Comparison of ENCODE assay signal across 8 mouse cellular contexts in genomic region chr12:5136300-5136699, GRCm38 (mm10).
DNase-seq lines count a peak whose midpoint lies in the region; ATAC-seq and TF ChIP-seq lines count a peak whose summit lies in the region.

No protein-coding gene starts in this region.

- H3K36me3 ChIP-seq in MEL (ENCODE audit: control insufficient read depth in 1 of 2, insufficient read depth in 2 of 2, low read length in 2 of 2), result no peaks in the 10 kb centered on the region
- H3K36me3 ChIP-seq in forebrain, postnatal 0 days (ENCODE audit: insufficient read depth), result peaks cover 23% of the 10 kb centered on the region
- H3K36me3 ChIP-seq in kidney, postnatal 0 days (ENCODE audit: insufficient read depth, low read length), result no peaks in the 10 kb centered on the region

- peak; percentile 45 to 74 (median 60) for TF ChIP-seq CTCF in MEL (IDR thresholded peaks at IDR 0.05 in 2 of 3, conservative IDR thresholded peaks at IDR 0.05 in 1 of 3; ENCODE audit: control insufficient read depth in 1 of 3, insufficient read depth in 1 of 3, low read depth in 2 of 3, low read length in 3 of 3, poor library complexity in 1 of 3, severe bottlenecking in 1 of 3)
- TF ChIP-seq CTCF in cerebellum, adult 2 months (IDR thresholded peaks at IDR 0.05; ENCODE audit: borderline replicate concordance, insufficient read depth, low read depth, low read length), result peak; percentile 95
- peak; percentile 90 for TF ChIP-seq CTCF in forebrain, postnatal 0 days (IDR thresholded peaks at IDR 0.05; ENCODE audit: low read depth)
- TF ChIP-seq CTCF in kidney, postnatal 0 days (IDR thresholded peaks at IDR 0.05; ENCODE audit: low read depth), result peak; percentile 90

- no peaks in the 10 kb centered on the region for H3K27me3 ChIP-seq in MEL (ENCODE audit: control insufficient read depth in 1 of 2, insufficient read depth in 2 of 2, low read length in 2 of 2)
- H3K27me3 ChIP-seq in cerebellum, adult 2 months (ENCODE audit: control insufficient read depth, insufficient read depth, low read length), result no peaks in the 10 kb centered on the region
- no peaks in the 10 kb centered on the region for H3K27me3 ChIP-seq in forebrain, postnatal 0 days (ENCODE audit: insufficient read depth, low read length)
- no peaks in the 10 kb centered on the region for H3K27me3 ChIP-seq in kidney, postnatal 0 days (ENCODE audit: insufficient read depth, low read length)

- H3K4me3 ChIP-seq in MEL (ENCODE audit: control insufficient read depth in 1 of 2, insufficient read depth in 1 of 2, low read depth in 2 of 2, low read length in 2 of 2), result no peak overlapping the region
- no peak overlapping the region for H3K4me3 ChIP-seq in cerebellum, adult 2 months (replicated peaks; ENCODE audit: insufficient read depth, low read depth, low read length)
- no peak overlapping the region for H3K4me3 ChIP-seq in forebrain, postnatal 0 days (ENCODE audit: low read depth, low read length)
- H3K4me3 ChIP-seq in kidney, postnatal 0 days (replicated peaks; ENCODE audit: low read depth, low read length), result no peak overlapping the region

- no peaks in the 10 kb centered on the region for H3K79me2 ChIP-seq in MEL (ENCODE audit: control insufficient read depth, insufficient read depth, low read length, poor library complexity)

- H3K9ac ChIP-seq in MEL (ENCODE audit: control insufficient read depth, low read depth, low read length, poor library complexity, severe bottlenecking), result no peak overlapping the region
- H3K9ac ChIP-seq in forebrain, postnatal 0 days, result no peak overlapping the region
- no peak overlapping the region for H3K9ac ChIP-seq in kidney, postnatal 0 days (ENCODE audit: low read depth, low read length)

- no peaks in the 10 kb centered on the region for H3K4me1 ChIP-seq in MEL (ENCODE audit: control insufficient read depth in 1 of 2, insufficient read depth in 2 of 2, low read length in 2 of 2)
- H3K4me1 ChIP-seq in cerebellum, adult 2 months (ENCODE audit: control insufficient read depth, insufficient read depth, low read length), result no peaks in the 10 kb centered on the region
- no peaks in the 10 kb centered on the region for H3K4me1 ChIP-seq in forebrain, postnatal 0 days (ENCODE audit: insufficient read depth)
- no peaks in the 10 kb centered on the region for H3K4me1 ChIP-seq in kidney, postnatal 0 days (replicated peaks; ENCODE audit: insufficient read depth, low read length)

- no peak for TF ChIP-seq EP300 in MEL (IDR thresholded peaks at IDR 0.05; ENCODE audit: low read depth in 1 of 2, low read length in 2 of 2)

- no peak for TF ChIP-seq POLR2A in MEL (IDR thresholded peaks at IDR 0.05; ENCODE audit: control insufficient read depth in 1 of 2, insufficient read depth in 1 of 2, low read depth in 1 of 2, low read length in 2 of 2, poor library complexity in 1 of 2)
- TF ChIP-seq POLR2A in cerebellum, adult 2 months (IDR thresholded peaks at IDR 0.05; ENCODE audit: borderline replicate concordance, insufficient read depth, low read length), result no peak

- H3K9me3 ChIP-seq in MEL (replicated peaks; ENCODE audit: insufficient read depth, low read length), result no peaks in the 10 kb centered on the region
- H3K9me3 ChIP-seq in forebrain, postnatal 0 days (ENCODE audit: low read length), result no peaks in the 10 kb centered on the region
- H3K9me3 ChIP-seq in kidney, postnatal 0 days (replicated peaks; ENCODE audit: low read length), result no peaks in the 10 kb centered on the region

- peak; percentile 28 for TF ChIP-seq RAD21 in MEL (IDR thresholded peaks at IDR 0.05; ENCODE audit: low read depth, low read length)

- no peak overlapping the region for H3K27ac ChIP-seq in MEL (ENCODE audit: control insufficient read depth, low read depth, low read length)
- no peak overlapping the region for H3K27ac ChIP-seq in cerebellum, adult 2 months (ENCODE audit: insufficient read depth, low read length)
- H3K27ac ChIP-seq in forebrain, postnatal 0 days (ENCODE audit: low read depth, low read length), result no peak overlapping the region
- H3K27ac ChIP-seq in kidney, postnatal 0 days, result no peak overlapping the region

- peak; percentile 14 for DNase-seq in CD4-positive helper T cell, adult 2 months (ENCODE audit: low read depth, low spot score)
- DNase-seq in MEL (ENCODE audit: low read depth, low spot score), result peak; percentile 35
- peak; percentile 54 to 58 for DNase-seq in cerebellum, adult 2 months
- peak; percentile 81 for DNase-seq in forebrain, postnatal 0 days
- peak; percentile 83 for DNase-seq in kidney, postnatal 0 days (ENCODE audit: low spot score)
- peak; percentile 66 for DNase-seq in lung, postnatal 10 days
- DNase-seq in right cerebral cortex, adult 2 months (ENCODE audit: low spot score in 2 of 2), result peak; percentile 72 to 75
- DNase-seq in spleen, postnatal 14 days (ENCODE audit: low spot score in 2 of 2), result no peak

- ATAC-seq in forebrain, postnatal 0 days, result peak; percentile 62
- ATAC-seq in kidney, postnatal 0 days (replicated peaks; ENCODE audit: low FRiP score, low read depth), result 0 out of 2 replicates have a peak, but pooled peaks have one; percentile 44

- 33% methylated on average over 4 of the region's 4 CpGs for WGBS in cerebellum, adult 2 months
- 25% methylated on average over 4 of the region's 4 CpGs for WGBS in forebrain, postnatal 0 days
- 34% methylated on average over 4 of the region's 4 CpGs for WGBS in kidney, postnatal 0 days

- no peak overlapping the region for H3K4me2 ChIP-seq in forebrain, postnatal 0 days (ENCODE audit: low read depth)
- H3K4me2 ChIP-seq in kidney, postnatal 0 days (ENCODE audit: low read length), result no peak overlapping the region

TF ChIP-seq in MEL, 35 proteins besides CTCF, POLR2A, EP300 and RAD21:
- TF ChIP-seq SMC3 (IDR thresholded peaks at IDR 0.05; ENCODE audit: low read depth, low read length) (peak; percentile 29; the same call in 1 of the 2 replicates), TBP (IDR thresholded peaks at IDR 0.05; ENCODE audit: low read depth, low read length) (no peak), USF2 (IDR thresholded peaks at IDR 0.05; ENCODE audit: borderline replicate concordance in 1 of 2, insufficient read depth in 1 of 2, low read depth in 1 of 2, low read length in 2 of 2) (no peak)
TF ChIP-seq in MEL: peak in this region for 1.

Comparison
In these comparisons a context has a peak if more than half of its experiments do, and no peak if none do; other contexts are left out.
1. DNase-seq: peak in CD4-positive helper T cell, adult 2 months (single experiment), MEL (single experiment), cerebellum, adult 2 months (2 of 2), forebrain, postnatal 0 days (single experiment), kidney, postnatal 0 days (single experiment), lung, postnatal 10 days (single experiment) and right cerebral cortex, adult 2 months (2 of 2); none in spleen, postnatal 14 days (0 of 2).
2. Peak in every context shown above with its lines, with median percentiles within 50 percentile points of each other: CTCF ChIP-seq.